Mouse (Mus musculus): Measurements from ENCODE around the gene Hid1.

GRCm38 (mm10) chr11:115359293-115359692 is 8.3 kb downstream of the Hid1 start:
- TF ChIP-seq CTCF (IDR thresholded peaks at IDR 0.05; ENCODE audit: extremely low read depth, insufficient read length, insufficient replicate concordance, low read depth, low read length), result no peak
- TF ChIP-seq POLR2A (IDR thresholded peaks at IDR 0.05; ENCODE audit: low read depth, low read length), result no peak

Data from small intestine, adult 2 months (tissue).